Mouse (Mus musculus) cerebellum, adult 2 months (tissue): Measurements from ENCODE around the gene Itpripl1. TPM values are rescaled to one million over a fixed set of nuclear protein-coding genes. Genes with fewer than 3 reads are reported as not detected.
"Not testable (repeated sequence)": the region's sequence is repeated elsewhere in the genome, so short reads cannot be mapped to it uniquely, and the experiment has no call there.

Experiments used
- DNase-seq, 2 experiments: peaks; one replicate each; pipeline ENCODE4 v3.0.0; 2021
- H3K27ac ChIP-seq: fragments of 200-500 bp; 2 replicates; pipeline ENCODE4 v1.5.1; 2012; ENCODE audit warnings: low read length, control low read depth, inconsistent platforms; ENCODE audit not compliant: insufficient read depth
- H3K27me3 ChIP-seq: fragments of 200-500 bp; 2 replicates; pipeline ENCODE4 v1.6.1; 2012; ENCODE audit warnings: inconsistent platforms, mild to moderate bottlenecking, low read length, moderate library complexity; ENCODE audit not compliant: control insufficient read depth, insufficient read depth
- H3K4me1 ChIP-seq: fragments of 200-500 bp; 2 replicates; pipeline ENCODE4 v1.6.1; 2011; ENCODE audit warnings: low read length; ENCODE audit not compliant: control insufficient read depth, insufficient read depth
- H3K4me3 ChIP-seq: fragments of 200-500 bp; replicated peaks from 2 replicates; pipeline ENCODE3; 2011; ENCODE audit warnings: mild to moderate bottlenecking, low read depth, low read length, control low read depth; ENCODE audit not compliant: insufficient read depth
- CTCF ChIP-seq: fragments of 200-500 bp; IDR thresholded peaks from 2 replicates; pipeline ENCODE4 v1.5.1; 2011; ENCODE audit warnings: low read depth, mild to moderate bottlenecking, control low read depth, low read length, moderate library complexity, borderline replicate concordance; ENCODE audit not compliant: insufficient read depth
- POLR2A ChIP-seq: fragments of 200-500 bp; IDR thresholded peaks from 2 replicates; pipeline ENCODE4 v1.6.1; 2011; ENCODE audit warnings: low read length, control low read depth, borderline replicate concordance; ENCODE audit not compliant: insufficient read depth
- WGBS: fragments of 180-500 bp; shearing (Covaris S2); methylation state at CpG from one replicate; pipeline ENCODE4 v1.1.7; 2018; 5-methylcytosine and 5-hydroxymethylcytosine counted together
- polyA plus RNA-seq: library from polyadenylated mRNA; depleted of rRNA; stranded (reverse); fragments of >200 nt; gene quantifications from 2 replicates; pipeline ENCODE4 v1.2.3, GENCODE M21; 2012; rRNA removed

The Itpripl1 gene
- polyA plus RNA-seq: 1.2 and 2.0 TPM in 2 replicates

DNA sequence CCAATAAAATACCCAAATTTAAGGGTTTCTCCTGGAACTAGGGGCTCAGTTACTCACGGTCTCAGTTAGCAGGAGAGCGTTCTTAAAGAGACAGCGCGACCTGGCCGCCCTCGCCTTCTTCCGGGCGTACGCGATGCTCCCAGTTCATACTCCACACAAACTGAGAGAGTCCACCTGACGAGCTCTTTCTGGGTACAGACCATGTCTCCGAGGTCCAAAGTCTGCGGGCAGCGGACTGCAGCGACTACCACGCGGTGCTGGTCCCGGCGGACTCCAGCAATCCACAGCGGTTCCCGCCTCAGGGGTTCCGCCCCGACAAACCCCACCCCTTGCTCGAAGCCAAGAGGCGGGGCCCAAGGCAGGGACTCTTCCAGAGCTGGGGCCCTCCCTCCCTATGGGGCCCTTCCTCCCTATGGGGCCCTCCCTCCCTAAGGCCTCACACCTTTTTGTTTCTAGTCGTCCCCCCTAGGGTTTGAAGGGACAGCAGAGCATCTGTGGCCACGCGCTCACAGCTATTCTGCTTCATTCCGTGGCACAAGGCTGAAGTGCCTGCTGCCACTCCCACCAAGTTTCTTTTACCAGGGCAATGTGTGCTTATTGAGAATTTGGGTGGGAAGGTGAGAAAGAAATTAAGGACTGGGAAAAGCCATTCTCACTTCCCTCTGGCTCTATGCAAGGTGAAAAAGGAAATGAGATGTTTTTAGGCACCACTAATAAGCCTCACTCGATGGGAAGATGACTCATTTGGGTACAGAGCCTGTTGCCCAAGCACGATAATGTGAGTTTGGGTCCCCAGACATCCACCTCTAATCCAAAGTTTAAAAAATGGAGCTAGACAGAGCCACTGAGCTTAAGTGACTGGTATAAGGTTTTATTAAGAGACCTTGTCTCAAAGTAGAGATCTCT is at the start of gene Itpripl1:
Itpripl1 (minus strand) TSS at position 285 of the 906 bp plus-strand sequence.
- DNase-seq: peak; percentile 44 to 51
- no peak for TF ChIP-seq POLR2A
- TF ChIP-seq CTCF: no peak
- Histone ChIP-seq H3K4me3 (peak within 1 kb of the TSS; percentile 61), H3K4me1 (no peaks in the 10 kb centered on the region; the same call in 1 of the 2 replicates), H3K27ac (no peak within 1 kb of the TSS), H3K27me3 (no peaks in the 10 kb centered on the region)
- 3% methylated on average over 31 of the region's 31 CpGs for WGBS

DNA sequence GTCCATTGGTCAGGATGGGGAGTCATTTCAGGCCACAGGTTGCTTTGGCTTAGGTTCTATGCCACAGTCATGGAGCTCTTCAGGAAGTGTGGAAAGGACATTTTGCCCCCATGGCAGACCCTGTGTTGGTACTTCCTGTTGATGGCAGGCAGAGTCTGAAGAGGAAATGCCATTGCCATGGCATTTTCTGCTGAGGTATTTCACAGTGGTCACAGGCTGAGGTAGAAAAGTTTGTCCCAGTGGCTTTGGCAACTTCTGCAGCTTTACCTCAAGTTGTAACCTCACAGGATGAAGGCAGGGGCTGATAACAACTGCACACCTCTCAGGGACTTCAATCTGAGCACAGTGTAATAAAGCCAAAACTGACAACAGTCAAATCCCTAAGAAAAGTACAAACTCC is 46.3 kb upstream of the Itpripl1 start:
- DNase-seq: no peak
- TF ChIP-seq POLR2A (no peak), CTCF (no peak)
- Histone ChIP-seq H3K27ac (no peak overlapping the region), H3K4me1 (no peaks in the 10 kb centered on the region), H3K4me3 (no peak overlapping the region), H3K27me3 (no peaks in the 10 kb centered on the region)

DNA sequence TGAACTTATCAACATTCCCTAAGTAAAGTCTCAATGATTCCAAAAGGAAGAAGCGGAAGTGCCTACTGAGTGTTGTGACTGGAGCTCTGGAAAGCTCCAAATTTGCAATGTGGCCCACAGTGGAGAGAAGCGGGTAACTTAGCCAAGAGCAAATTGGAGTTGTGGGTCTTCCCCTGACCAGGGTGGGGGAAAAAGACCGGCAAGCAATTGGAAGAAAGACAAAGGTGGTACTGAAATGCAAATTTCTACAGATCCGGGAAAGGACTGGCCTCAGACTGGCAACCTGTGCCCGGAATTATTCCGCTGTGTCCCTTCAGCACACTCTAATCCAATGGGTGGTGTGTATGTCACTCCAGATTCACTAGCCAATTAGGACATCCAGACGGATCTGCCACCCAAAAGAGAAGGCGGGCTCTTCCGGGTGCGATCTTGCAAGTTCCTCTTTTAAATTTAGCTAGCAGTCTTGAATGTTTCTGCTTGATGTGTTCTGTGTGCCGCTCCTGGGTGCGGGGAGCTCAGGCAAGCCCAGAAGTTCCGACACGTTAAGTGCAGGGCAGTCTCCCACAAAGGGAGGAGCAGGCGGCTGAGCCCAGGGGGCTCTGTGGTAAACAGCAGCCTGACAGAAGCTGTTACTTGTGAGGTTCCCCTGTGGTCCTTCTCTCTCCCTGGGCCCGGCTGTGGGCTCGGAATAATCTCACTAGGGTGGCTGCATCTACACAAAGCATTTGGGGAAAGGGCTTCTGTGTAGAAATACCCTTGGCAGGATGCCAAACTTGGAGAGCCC is 39.5 kb upstream of the Itpripl1 start:
- H3K27ac ChIP-seq: peak overlapping the region; percentile 85
- H3K27me3 ChIP-seq: no peaks in the 10 kb centered on the region
- H3K4me1 ChIP-seq: no peaks in the 10 kb centered on the region
- TF ChIP-seq POLR2A (peak; percentile 68; the same call in 1 of the 2 replicates), CTCF (no peak)
- H3K4me3 ChIP-seq: peak overlapping the region; percentile 95
- DNase-seq: peak; percentile 82 to 92
- WGBS: under 1% methylated on average over 17 of the region's 17 CpGs

DNA sequence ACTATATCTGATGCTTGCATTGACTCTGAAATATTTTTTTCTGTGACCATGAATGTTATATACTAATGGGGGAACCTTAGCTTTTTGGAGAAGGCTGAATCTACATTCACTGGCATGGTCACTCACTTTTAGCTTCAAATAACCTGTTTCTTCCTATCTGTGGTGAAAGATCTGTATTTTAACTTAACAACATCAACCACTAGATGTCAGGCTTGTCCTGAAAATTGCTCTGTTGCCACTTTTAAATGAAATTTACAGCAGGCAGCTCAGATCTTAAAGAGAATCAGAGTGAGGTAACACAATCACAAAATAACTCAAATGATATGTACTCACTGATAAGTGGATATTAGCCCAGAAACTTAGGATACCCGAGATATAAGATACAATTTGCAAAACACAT is 23.0 kb upstream of the Itpripl1 start:
- not testable (repeated sequence) for H3K27me3 ChIP-seq, H3K27ac ChIP-seq, H3K4me1 ChIP-seq, H3K4me3 ChIP-seq
- WGBS: 9% methylated on average over 1 of the region's 1 CpGs
- peak in 1 of 2 experiments; percentile 48 for DNase-seq

DNA sequence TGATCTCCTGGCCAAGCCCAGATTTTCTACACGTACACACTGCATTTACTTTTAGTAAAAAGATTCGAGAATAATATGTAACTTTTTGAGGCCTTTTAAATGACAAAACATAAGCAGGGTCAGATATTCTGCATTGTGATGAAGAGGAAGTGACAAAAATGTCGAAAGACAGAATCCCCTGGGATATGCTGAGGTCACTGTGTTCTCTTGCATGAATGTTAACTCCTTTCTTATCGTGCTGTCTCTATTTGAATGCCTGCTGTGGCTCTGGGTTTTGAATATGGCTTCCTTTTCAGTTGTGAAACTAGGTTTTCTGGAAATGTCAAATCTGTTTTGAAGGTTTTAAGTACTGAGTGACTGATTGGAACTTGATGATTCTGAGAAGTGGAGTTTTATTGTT is 22.4 kb upstream of the Itpripl1 start:
- H3K4me1 ChIP-seq: no peaks in the 10 kb centered on the region
- WGBS: 45% methylated on average over 4 of the region's 4 CpGs
- H3K27ac ChIP-seq: no peak overlapping the region
- no peaks in the 10 kb centered on the region for H3K27me3 ChIP-seq
- H3K4me3 ChIP-seq: no peak overlapping the region
- TF ChIP-seq CTCF (no peak), POLR2A (no peak)
- DNase-seq: no peak

DNA sequence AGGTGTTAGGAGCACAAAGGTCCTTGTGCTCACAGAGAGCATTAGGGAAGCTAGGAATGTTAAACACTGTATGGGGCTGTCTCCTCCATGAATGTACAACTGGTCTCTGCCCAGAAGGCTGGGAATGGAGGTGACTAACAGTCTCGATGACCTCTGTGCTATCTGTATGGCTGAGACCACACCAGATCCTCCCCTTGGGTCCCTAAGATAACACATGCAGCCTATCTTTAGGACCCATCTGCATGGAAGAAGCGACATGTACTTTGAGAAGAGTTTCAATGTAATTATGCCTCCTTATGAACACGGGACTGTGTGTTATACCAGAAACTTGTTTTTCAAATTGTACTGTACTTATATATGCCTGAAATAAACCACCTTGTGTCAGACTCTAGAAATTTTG is 2.5 kb upstream of the Itpripl1 start:
- 85% methylated on average over 3 of the region's 3 CpGs for WGBS
- DNase-seq: no peak
- H3K27ac ChIP-seq: no peak overlapping the region
- H3K27me3 ChIP-seq: no peaks in the 10 kb centered on the region
- no peak overlapping the region for H3K4me3 ChIP-seq
- H3K4me1 ChIP-seq: no peaks in the 10 kb centered on the region; the same call in 1 of the 2 replicates
- no peak for TF ChIP-seq POLR2A
- TF ChIP-seq CTCF: no peak

DNA sequence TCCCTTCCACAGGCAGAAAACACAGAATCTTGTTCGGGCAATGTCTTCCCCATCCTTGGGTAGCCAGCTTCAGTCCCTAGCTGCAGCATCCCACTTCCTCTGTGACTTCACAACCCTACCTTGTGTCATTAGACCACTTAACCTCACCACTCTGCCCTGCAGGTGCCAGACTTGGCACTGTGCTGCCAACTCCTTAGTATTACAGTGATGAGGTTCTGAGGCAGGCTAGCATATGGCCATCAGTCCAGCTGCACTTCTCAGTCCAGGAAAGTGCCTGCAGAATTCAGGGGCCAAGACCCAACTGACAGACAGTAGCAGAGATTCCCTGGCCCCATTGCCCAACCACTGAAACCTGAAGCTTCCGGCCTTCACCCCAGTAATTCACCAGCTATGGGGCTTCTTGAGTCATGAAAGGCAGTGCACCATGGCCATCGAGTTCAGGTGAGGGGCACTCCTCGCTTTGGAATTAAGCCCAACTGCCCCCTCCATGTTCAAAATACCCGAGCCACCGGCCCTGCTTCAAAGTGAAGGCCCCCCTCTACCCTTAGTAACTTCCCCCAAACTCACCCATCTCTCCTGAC is 575 bp downstream of the Itpripl1 start:
- TF ChIP-seq CTCF: no peak
- TF ChIP-seq POLR2A: no peak
- 22% methylated on average over 6 of the region's 6 CpGs for WGBS
- Histone ChIP-seq H3K4me1 (no peaks in the 10 kb centered on the region; the same call in 1 of the 2 replicates), H3K27ac (no peak overlapping the region), H3K27me3 (no peaks in the 10 kb centered on the region), H3K4me3 (peak overlapping the region; percentile 61)
- no peak for DNase-seq

DNA sequence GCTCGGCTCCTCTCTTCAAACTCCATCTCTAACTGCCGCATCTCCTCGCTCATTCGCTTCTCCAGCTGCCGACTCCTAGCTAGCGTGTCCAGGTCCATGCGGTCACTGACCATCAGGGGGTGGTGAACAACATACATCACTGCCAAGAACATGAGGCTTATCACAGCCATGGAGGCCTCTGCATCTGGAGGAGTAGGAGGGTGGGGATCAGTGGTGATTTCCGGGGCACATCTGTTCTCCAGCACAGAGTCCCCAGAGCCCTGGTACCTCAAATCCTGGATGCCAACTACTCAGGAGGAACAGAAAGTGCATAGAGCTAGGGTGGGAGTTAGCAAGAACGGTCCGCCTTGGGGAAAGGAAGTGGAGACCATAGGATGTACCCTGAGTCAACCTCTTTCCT is 1.2 kb downstream of the Itpripl1 start:
- no peak overlapping the region for H3K27ac ChIP-seq
- no peak for TF ChIP-seq POLR2A
- no peak for TF ChIP-seq CTCF
- no peaks in the 10 kb centered on the region; the same call in 1 of the 2 replicates for H3K4me1 ChIP-seq
- 64% methylated on average over 10 of the region's 10 CpGs for WGBS
- no peak for DNase-seq
- H3K27me3 ChIP-seq: no peaks in the 10 kb centered on the region
- H3K4me3 ChIP-seq: no peak overlapping the region
